Mouse (Mus musculus): ENCODE measurements around the gene Zfp668. TPM values are rescaled to one million over a fixed set of nuclear protein-coding genes. Genes with fewer than 3 reads are reported as not detected.
A peak's percentile ranks its signal among the peaks of the same experiment; 100 is the strongest.

The Zfp668 gene
- polyA plus RNA-seq (2015; fragmentation: Nextera tagmentation; extraction: Ambion mirVana), result 43.4 and 45.4 TPM in 2 replicates

DNA sequence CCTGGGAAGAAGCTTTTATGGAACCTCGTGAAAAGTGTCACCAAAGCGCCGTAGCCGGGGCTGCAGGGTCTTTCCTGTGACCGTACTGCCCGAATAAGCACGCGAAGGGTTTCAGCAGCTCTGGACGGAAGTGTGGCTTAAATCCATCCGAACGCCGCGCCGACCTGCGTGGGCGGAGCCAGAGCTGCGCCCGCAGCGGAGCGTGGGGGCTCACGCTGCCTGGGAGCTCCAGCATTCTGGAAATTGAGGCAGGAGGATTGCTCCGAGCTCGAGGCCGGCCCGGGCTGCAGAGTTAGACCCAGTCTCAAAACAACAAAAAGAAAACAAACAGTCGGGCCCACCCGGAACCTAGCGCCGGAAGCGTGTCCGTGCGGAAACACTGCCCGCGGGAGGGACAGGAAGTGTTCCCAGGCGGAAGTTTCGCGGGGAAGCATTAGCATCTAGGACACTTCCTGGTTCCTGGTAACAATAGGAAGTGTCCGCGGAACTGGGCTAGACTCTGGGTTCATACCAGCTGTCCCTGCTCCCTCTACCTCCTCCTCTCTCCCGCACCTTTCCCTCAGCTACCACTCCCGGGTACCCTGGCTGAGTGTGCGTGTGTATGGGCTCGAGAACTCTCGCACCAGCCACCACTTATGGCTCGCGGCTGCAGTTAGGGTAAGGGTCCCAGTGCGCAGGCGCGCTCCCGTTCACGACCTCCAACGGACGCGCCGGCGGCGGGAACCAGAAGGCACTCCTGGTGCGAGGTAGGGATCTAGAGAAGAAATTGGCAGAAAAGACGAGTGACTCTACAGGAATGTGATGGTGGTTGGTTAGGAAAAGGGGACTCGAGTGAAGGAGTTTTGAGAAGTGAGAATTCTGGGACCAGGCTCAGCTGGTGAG, at the start of gene Zfp668:
Zfp668 (minus strand) TSS at position 362 of the 882 bp plus-strand sequence.
- Histone ChIP-seq H3K4me1 (replicated peaks; ENCODE audit: control insufficient read depth, insufficient read depth, low read length) (peaks cover 27% of the 10 kb centered on the region), H3K27me3 (replicated peaks; ENCODE audit: control insufficient read depth, insufficient read depth, low read length) (no peaks in the 10 kb centered on the region), H3K27ac (ENCODE audit: low read length) (peak within 1 kb of the TSS; percentile 100), H3K4me3 (replicated peaks; ENCODE audit: low read length) (peak within 1 kb of the TSS; percentile 93), H3K36me3 (ENCODE audit: control insufficient read depth, insufficient read depth) (peaks cover 29% of the 10 kb centered on the region), H3K9me3 (ENCODE audit: control insufficient read depth, low read length) (no peaks in the 10 kb centered on the region), H3K9ac (replicated peaks; ENCODE audit: low read depth, low read length) (peak within 1 kb of the TSS; percentile 100), H3K4me2 (ENCODE audit: low read length) (peak within 1 kb of the TSS; percentile 70)
- under 1% methylated on average over 60 of the region's 60 CpGs for WGBS
- peak; percentile 64 for ATAC-seq

DNA sequence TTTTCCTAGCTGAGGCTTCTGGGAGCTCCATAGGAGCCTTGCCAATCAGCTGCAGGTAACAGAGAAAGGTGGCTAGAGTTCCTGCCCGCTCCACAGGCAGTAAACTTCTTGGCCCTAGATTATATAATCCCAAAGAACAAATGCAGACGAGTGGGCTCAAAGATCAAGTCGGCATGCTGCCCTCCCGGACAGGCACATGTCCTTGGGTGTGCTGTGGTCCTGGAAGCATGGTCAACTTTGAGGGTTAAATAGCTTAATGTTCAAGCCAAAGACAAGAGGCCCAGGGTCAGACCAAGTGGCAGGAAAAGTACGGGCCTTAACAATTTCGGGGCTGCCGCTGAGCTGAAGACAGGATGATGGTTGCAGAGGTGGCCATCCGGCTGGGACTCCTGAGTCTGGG, 49.4 kb upstream of the Zfp668 start:
- peaks cover 4% of the 10 kb centered on the region; the same call in 1 of the 2 replicates for H3K36me3 ChIP-seq (ENCODE audit: control insufficient read depth, insufficient read depth)
- H3K27me3 ChIP-seq (replicated peaks; ENCODE audit: control insufficient read depth, insufficient read depth, low read length), result peaks cover 23% of the 10 kb centered on the region
- no peak for ATAC-seq
- no peaks in the 10 kb centered on the region for H3K9me3 ChIP-seq (ENCODE audit: control insufficient read depth, low read length)
- H3K9ac ChIP-seq (replicated peaks; ENCODE audit: low read depth, low read length), result no peak overlapping the region
- H3K4me3 ChIP-seq (replicated peaks; ENCODE audit: low read length), result no peak overlapping the region
- 92% methylated on average over 8 of the region's 8 CpGs for WGBS
- peaks cover 4% of the 10 kb centered on the region for H3K4me1 ChIP-seq (replicated peaks; ENCODE audit: control insufficient read depth, insufficient read depth, low read length)
- H3K27ac ChIP-seq (ENCODE audit: low read length), result no peak overlapping the region
- H3K4me2 ChIP-seq (ENCODE audit: low read length), result no peak overlapping the region

DNA sequence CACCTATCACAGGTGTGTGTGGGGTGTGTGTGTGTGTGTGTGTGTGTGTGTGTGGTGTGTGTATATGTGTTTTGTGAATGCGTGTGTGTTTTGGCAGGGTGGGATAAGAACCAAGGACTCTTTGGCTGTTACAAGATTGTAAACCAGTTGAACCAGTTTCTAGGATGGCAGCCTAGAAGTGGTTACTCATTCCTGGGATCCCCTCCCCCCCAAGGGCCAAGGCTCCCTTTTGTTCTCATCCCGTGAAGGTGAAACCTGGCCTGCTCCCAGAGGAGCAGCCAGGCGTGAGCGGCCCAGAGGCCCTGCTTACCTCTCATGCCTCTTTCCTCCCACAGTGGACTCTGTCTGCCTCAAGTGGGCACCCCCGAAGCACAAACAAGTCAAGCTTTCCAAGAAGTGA, 48.6 kb upstream of the Zfp668 start:
- Histone ChIP-seq H3K27me3 (replicated peaks; ENCODE audit: control insufficient read depth, insufficient read depth, low read length) (peaks cover 18% of the 10 kb centered on the region), H3K27ac (ENCODE audit: low read length) (no peak overlapping the region), H3K36me3 (ENCODE audit: control insufficient read depth, insufficient read depth) (peaks cover 7% of the 10 kb centered on the region; the same call in 1 of the 2 replicates), H3K9ac (replicated peaks; ENCODE audit: low read depth, low read length) (no peak overlapping the region), H3K4me3 (replicated peaks; ENCODE audit: low read length) (no peak overlapping the region), H3K4me1 (replicated peaks; ENCODE audit: control insufficient read depth, insufficient read depth, low read length) (peaks cover 4% of the 10 kb centered on the region), H3K4me2 (ENCODE audit: low read length) (no peak overlapping the region), H3K9me3 (ENCODE audit: control insufficient read depth, low read length) (no peaks in the 10 kb centered on the region)
- 44% methylated on average over 5 of the region's 5 CpGs for WGBS
- no peak for ATAC-seq

DNA sequence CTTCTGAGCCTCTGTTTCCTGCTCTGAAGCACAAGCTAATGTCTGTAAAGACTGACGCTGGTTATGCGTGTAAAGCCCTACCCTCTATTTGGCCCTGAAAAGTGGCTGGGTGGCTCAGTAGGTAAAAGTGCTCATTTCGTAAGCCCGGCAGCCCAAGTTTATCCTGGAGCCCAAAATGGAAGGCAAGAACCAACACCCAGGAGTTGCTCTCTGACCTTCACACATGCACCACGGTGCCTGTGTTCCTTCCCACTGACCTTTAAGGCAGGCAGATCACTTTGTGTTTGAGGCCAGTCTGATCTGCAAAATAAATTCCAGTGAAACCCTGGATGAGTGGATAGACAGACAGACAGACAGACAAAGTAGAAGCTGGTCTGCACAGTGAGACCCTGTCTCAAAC, 47.1 kb upstream of the Zfp668 start:
- no peak overlapping the region for H3K4me2 ChIP-seq (ENCODE audit: low read length)
- WGBS, result 86% methylated on average over 5 of the region's 5 CpGs
- peaks cover 7% of the 10 kb centered on the region; the same call in 1 of the 2 replicates for H3K36me3 ChIP-seq (ENCODE audit: control insufficient read depth, insufficient read depth)
- peaks cover 6% of the 10 kb centered on the region for H3K27me3 ChIP-seq (replicated peaks; ENCODE audit: control insufficient read depth, insufficient read depth, low read length)
- H3K9ac ChIP-seq (replicated peaks; ENCODE audit: low read depth, low read length), result no peak overlapping the region
- no peak overlapping the region for H3K4me3 ChIP-seq (replicated peaks; ENCODE audit: low read length)
- H3K9me3 ChIP-seq (ENCODE audit: control insufficient read depth, low read length), result no peaks in the 10 kb centered on the region
- ATAC-seq, result no peak
- no peak overlapping the region for H3K27ac ChIP-seq (ENCODE audit: low read length)
- no peaks in the 10 kb centered on the region for H3K4me1 ChIP-seq (replicated peaks; ENCODE audit: control insufficient read depth, insufficient read depth, low read length)

DNA sequence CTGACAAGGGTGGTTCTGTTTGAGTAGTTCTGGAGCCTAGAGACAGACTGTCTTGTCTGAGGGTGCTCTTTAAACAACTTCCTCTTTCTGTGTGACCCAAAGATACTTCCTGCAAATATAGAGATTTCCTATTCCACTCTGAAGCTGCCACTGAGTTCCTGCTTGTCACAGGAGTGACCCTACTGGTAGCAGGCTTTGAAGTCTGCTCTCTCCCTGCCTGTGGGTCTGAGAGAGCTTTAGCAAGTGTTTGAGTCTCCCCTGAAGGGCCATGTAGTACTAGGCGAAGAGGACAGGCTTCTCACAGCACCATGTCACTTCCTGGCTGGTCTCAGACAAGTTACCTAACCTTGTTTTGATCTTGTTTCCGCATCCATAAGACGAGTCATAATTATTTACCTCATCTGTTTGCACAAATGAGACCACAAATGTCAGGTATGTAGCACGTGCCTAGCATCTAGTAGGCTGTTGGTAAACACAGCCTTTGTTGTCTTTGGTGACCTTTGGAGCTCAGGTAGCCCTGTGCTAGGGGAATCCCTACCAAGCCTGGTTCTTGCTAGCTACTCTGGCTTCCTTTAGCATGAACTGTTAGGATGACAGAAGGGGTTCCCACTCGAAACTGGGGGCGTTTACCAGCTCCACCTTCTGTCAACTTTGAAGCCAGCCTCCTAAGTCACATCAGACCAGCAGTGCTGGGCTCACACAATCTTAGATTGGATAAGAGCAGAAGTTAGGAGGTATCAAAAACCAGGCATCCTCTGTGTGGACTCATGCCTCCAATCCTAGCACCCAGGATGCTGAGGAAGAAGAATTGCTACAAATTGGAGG, 46.0 kb upstream of the Zfp668 start:
- Histone ChIP-seq H3K36me3 (ENCODE audit: control insufficient read depth, insufficient read depth) (peaks cover 7% of the 10 kb centered on the region; the same call in 1 of the 2 replicates), H3K27me3 (replicated peaks; ENCODE audit: control insufficient read depth, insufficient read depth, low read length) (no peaks in the 10 kb centered on the region), H3K9ac (replicated peaks; ENCODE audit: low read depth, low read length) (no peak overlapping the region), H3K4me2 (ENCODE audit: low read length) (no peak overlapping the region), H3K9me3 (ENCODE audit: control insufficient read depth, low read length) (no peaks in the 10 kb centered on the region), H3K4me1 (replicated peaks; ENCODE audit: control insufficient read depth, insufficient read depth, low read length) (no peaks in the 10 kb centered on the region), H3K27ac (ENCODE audit: low read length) (no peak overlapping the region), H3K4me3 (replicated peaks; ENCODE audit: low read length) (no peak overlapping the region)
- WGBS, result 86% methylated on average over 6 of the region's 6 CpGs
- no peak for ATAC-seq

DNA sequence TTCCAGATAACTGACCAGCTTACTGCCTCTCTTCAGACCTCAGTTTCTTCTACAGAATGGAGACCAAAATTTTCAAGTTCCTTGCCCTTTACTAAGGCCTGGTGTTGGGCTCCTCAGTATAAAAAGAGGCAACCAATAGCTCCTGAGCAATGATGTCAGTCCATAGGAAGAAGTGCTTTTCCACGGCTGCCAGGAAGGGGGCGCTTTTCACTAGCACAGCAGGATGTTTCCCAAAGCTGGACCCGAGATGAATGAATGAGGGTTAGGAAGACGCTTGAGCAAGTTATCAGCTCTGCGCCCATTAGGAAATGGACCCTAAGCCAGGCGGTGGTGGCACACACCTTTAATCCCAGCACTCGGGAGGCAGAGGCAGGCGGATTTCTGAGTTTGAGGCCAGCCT, 44.9 kb upstream of the Zfp668 start:
- Histone ChIP-seq H3K4me1 (replicated peaks; ENCODE audit: control insufficient read depth, insufficient read depth, low read length) (no peaks in the 10 kb centered on the region), H3K4me3 (replicated peaks; ENCODE audit: low read length) (no peak overlapping the region), H3K36me3 (ENCODE audit: control insufficient read depth, insufficient read depth) (peaks cover 13% of the 10 kb centered on the region), H3K9ac (replicated peaks; ENCODE audit: low read depth, low read length) (no peak overlapping the region), H3K9me3 (ENCODE audit: control insufficient read depth, low read length) (no peaks in the 10 kb centered on the region), H3K27me3 (replicated peaks; ENCODE audit: control insufficient read depth, insufficient read depth, low read length) (no peaks in the 10 kb centered on the region), H3K4me2 (ENCODE audit: low read length) (no peak overlapping the region), H3K27ac (ENCODE audit: low read length) (no peak overlapping the region)
- WGBS, result 69% methylated on average over 8 of the region's 8 CpGs
- no peak for ATAC-seq

DNA sequence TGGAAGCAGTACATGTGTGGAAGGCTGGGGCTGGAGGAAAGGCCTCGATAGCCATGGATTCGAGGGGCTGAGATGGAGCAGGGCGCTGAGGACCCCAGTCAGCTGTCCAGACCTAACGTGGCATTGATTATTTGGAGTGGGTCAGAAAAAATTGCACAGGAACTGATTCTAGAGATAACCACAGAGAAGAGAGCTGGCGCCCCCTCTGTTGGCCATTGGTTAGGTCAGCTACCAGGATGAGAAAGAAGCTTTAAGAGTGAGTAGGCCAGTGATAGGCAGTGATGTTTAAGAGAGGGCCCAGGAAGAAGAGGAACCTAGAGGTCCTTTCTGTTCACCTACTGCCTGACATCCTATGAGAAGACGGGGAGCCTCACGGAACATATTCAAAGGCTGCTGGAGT, 42.7 kb upstream of the Zfp668 start:
- Histone ChIP-seq H3K36me3 (ENCODE audit: control insufficient read depth, insufficient read depth) (peaks cover 15% of the 10 kb centered on the region), H3K9me3 (ENCODE audit: control insufficient read depth, low read length) (no peaks in the 10 kb centered on the region), H3K27ac (ENCODE audit: low read length) (no peak overlapping the region), H3K4me3 (replicated peaks; ENCODE audit: low read length) (no peak overlapping the region), H3K27me3 (replicated peaks; ENCODE audit: control insufficient read depth, insufficient read depth, low read length) (no peaks in the 10 kb centered on the region), H3K4me1 (replicated peaks; ENCODE audit: control insufficient read depth, insufficient read depth, low read length) (no peaks in the 10 kb centered on the region), H3K9ac (replicated peaks; ENCODE audit: low read depth, low read length) (no peak overlapping the region), H3K4me2 (ENCODE audit: low read length) (no peak overlapping the region)
- ATAC-seq, result no peak
- 78% methylated on average over 7 of the region's 7 CpGs for WGBS

DNA sequence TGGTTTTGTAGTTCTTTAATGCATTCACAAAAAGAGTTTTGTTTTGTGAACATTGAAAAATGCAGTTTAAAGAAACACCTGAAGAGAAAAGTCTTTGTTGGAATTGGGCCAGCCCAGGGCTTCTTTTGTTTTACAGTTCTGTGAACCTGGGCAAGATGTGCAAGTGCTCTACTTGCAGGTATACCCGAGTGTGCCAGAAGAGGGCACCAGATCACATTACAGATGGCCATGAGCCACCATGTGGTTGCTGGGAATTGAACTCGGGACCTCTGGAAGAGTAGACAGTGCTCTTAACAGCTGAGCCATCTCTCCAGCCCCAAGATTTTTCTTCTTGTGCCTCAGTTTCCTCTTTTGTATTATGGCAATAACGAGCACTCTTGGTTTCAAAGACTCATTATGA, 41.6 kb upstream of the Zfp668 start:
- Histone ChIP-seq H3K4me2 (ENCODE audit: low read length) (no peak overlapping the region), H3K36me3 (ENCODE audit: control insufficient read depth, insufficient read depth) (peaks cover 15% of the 10 kb centered on the region)
- 55% methylated on average over 3 of the region's 3 CpGs for WGBS

DNA sequence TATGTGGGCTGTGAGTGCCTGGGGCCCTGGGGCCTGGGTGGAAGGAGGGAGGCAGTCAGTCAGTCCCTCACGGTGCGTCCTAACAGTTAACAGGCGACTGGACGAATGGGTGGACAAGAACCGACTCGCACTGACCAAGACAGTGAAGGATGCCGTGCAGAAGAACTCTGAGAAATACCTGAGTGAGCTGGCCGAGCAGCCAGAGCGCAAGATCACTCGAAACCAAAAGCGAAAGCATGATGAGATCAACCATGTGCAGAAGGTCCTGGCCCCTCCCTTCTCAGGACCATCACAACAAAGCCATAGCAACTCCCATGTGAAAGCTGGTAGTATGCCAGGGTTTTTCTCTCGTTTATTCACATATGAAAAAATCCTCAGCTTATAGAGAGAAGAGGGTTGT, 38.7 kb upstream of the Zfp668 start:
- H3K27me3 ChIP-seq (replicated peaks; ENCODE audit: control insufficient read depth, insufficient read depth, low read length), result no peaks in the 10 kb centered on the region
- H3K9me3 ChIP-seq (ENCODE audit: control insufficient read depth, low read length), result no peaks in the 10 kb centered on the region
- 91% methylated on average over 12 of the region's 12 CpGs for WGBS
- H3K4me3 ChIP-seq (replicated peaks; ENCODE audit: low read length), result no peak overlapping the region
- ATAC-seq, result no peak
- H3K36me3 ChIP-seq (ENCODE audit: control insufficient read depth, insufficient read depth), result peaks cover 12% of the 10 kb centered on the region
- H3K27ac ChIP-seq (ENCODE audit: low read length), result no peak overlapping the region
- no peak overlapping the region for H3K9ac ChIP-seq (replicated peaks; ENCODE audit: low read depth, low read length)
- H3K4me2 ChIP-seq (ENCODE audit: low read length), result no peak overlapping the region
- peaks cover 8% of the 10 kb centered on the region for H3K4me1 ChIP-seq (replicated peaks; ENCODE audit: control insufficient read depth, insufficient read depth, low read length)

More for the DNA sequence above, 41.6 kb upstream of the Zfp668 start:
- no peaks in the 10 kb centered on the region for H3K9me3 ChIP-seq (ENCODE audit: control insufficient read depth, low read length)
- H3K4me3 ChIP-seq (replicated peaks; ENCODE audit: low read length), result no peak overlapping the region
- no peaks in the 10 kb centered on the region for H3K27me3 ChIP-seq (replicated peaks; ENCODE audit: control insufficient read depth, insufficient read depth, low read length)
- no peak for ATAC-seq
- H3K9ac ChIP-seq (replicated peaks; ENCODE audit: low read depth, low read length), result no peak overlapping the region
- no peak overlapping the region for H3K27ac ChIP-seq (ENCODE audit: low read length)
- peaks cover 2% of the 10 kb centered on the region for H3K4me1 ChIP-seq (replicated peaks; ENCODE audit: control insufficient read depth, insufficient read depth, low read length)

Measured in forebrain, embryonic 16.5 days (tissue).